8 mouse cellular contexts compared by ENCODE assay signal in genomic region chr1:74031771-74032609, GRCm38 (mm10).
DNase-seq lines count a peak whose midpoint lies in the region; ATAC-seq and TF ChIP-seq lines count a peak whose summit lies in the region.

No protein-coding gene starts in this region.

- no peaks in the 10 kb centered on the region for H3K36me3 ChIP-seq in liver, adult 2 months (ENCODE audit: control insufficient read depth, insufficient read depth, low read length)
- H3K36me3 ChIP-seq in heart, embryonic 14.5 days (ENCODE audit: control insufficient read depth, insufficient read depth, low read length) = no peaks in the 10 kb centered on the region
- H3K36me3 ChIP-seq in myocyte (ENCODE audit: control insufficient read depth, insufficient read depth) = no peaks in the 10 kb centered on the region

- no peaks in the 10 kb centered on the region for H3K9me3 ChIP-seq in heart, embryonic 14.5 days (ENCODE audit: control insufficient read depth, low read length)

- no peak overlapping the region for H3K4me3 ChIP-seq in liver, adult 2 months (ENCODE audit: insufficient read depth, low read depth, low read length)
- no peak overlapping the region for H3K4me3 ChIP-seq in heart, embryonic 14.5 days (ENCODE audit: control insufficient read depth in 1 of 2, insufficient read depth in 1 of 2, low read depth in 1 of 2, low read length in 2 of 2)
- H3K4me3 ChIP-seq in myocyte = no peak overlapping the region

- DNase-seq in liver, adult 2 months (ENCODE audit: extremely low read depth, low read depth, low spot score) = no peak
- DNase-seq in liver = no peak
- DNase-seq in kidney, postnatal 14 days = peak; percentile 61
- no peak for DNase-seq in layer of hippocampus, adult 9-10 months (ENCODE audit: low spot score)
- no peak for DNase-seq in left cerebral cortex, adult 18-20 months (ENCODE audit: low spot score in 2 of 2)

- TF ChIP-seq POLR2A in liver, adult 2 months (IDR thresholded peaks at IDR 0.05; ENCODE audit: extremely low read depth, insufficient read depth, low read length) = no peak
- no peak for TF ChIP-seq POLR2A in myocyte (IDR thresholded peaks at IDR 0.05; ENCODE audit: insufficient read length, low read depth)

- H3K4me2 ChIP-seq in heart, embryonic 14.5 days (ENCODE audit: low read length) = peak overlapping the region; percentile 11
- H3K4me2 ChIP-seq in myocyte (ENCODE audit: low read depth) = peak overlapping the region; percentile 28

- H3K9ac ChIP-seq in liver, adult 2 months (ENCODE audit: low read depth, low read length) = peak overlapping the region; percentile 5; the same call in 1 of the 2 replicates
- peak overlapping the region; percentile 27 for H3K9ac ChIP-seq in heart, embryonic 14.5 days (ENCODE audit: low read length)

- peaks cover 69% of the 10 kb centered on the region for H3K79me2 ChIP-seq in liver, adult 2 months (ENCODE audit: control insufficient read depth, insufficient read depth, low read length)
- peaks cover 66% of the 10 kb centered on the region for H3K79me2 ChIP-seq in myocyte (ENCODE audit: control insufficient read depth, insufficient read depth)

- no peak overlapping the region for H3ac ChIP-seq in myocyte (ENCODE audit: control insufficient read depth, insufficient read length)

- H3K4me1 ChIP-seq in liver, adult 2 months (ENCODE audit: control insufficient read depth, insufficient read depth, low read length) = peaks cover 56% of the 10 kb centered on the region
- peaks cover 86 to 96% of the 10 kb centered on the region in 2 experiments for H3K4me1 ChIP-seq in heart, embryonic 14.5 days (ENCODE audit: control insufficient read depth in 2 of 2, insufficient read depth in 2 of 2, low read length in 2 of 2)

- H3K27ac ChIP-seq in liver, adult 2 months (replicated peaks; ENCODE audit: insufficient read depth, low read depth, low read length) = peak overlapping the region; percentile 64
- H3K27ac ChIP-seq in heart, embryonic 14.5 days (replicated peaks in 1 of 2; ENCODE audit: control insufficient read depth in 1 of 2, insufficient read depth in 1 of 2, low read depth in 2 of 2, low read length in 2 of 2) = peak overlapping the region; percentile 83 to 86

- no peak for ATAC-seq in heart, embryonic 14.5 days (ENCODE audit: insufficient number of reproducible peaks, insufficient read depth, low FRiP score, low read depth)
- ATAC-seq in monocyte, adult 5-6 weeks (replicated peaks; ENCODE audit: insufficient number of reproducible peaks, low FRiP score, low TSS enrichment, poor library complexity, severe bottlenecking) = no peak

- WGBS in liver, adult 2 months = 72% methylated on average over 9 of the region's 9 CpGs
- WGBS in heart, embryonic 14.5 days = 56% methylated on average over 9 of the region's 9 CpGs

- no peaks in the 10 kb centered on the region for H3K27me3 ChIP-seq in liver, adult 2 months (ENCODE audit: control insufficient read depth, insufficient read depth, low read length)
- H3K27me3 ChIP-seq in heart, embryonic 14.5 days (ENCODE audit: control insufficient read depth, insufficient read depth, low read length) = no peaks in the 10 kb centered on the region
- no peaks in the 10 kb centered on the region for H3K27me3 ChIP-seq in myocyte (ENCODE audit: control insufficient read depth, insufficient read depth, insufficient read length)

- TF ChIP-seq CTCF in liver, adult 2 months (IDR thresholded peaks at IDR 0.05; ENCODE audit: low read depth, low read length) = no peak

TF ChIP-seq in myocyte, 11 proteins besides CTCF, POLR2A, EP300 and RAD21:
- TF ChIP-seq TCF12 (IDR thresholded peaks at IDR 0.05; ENCODE audit: insufficient read depth, poor library complexity, severe bottlenecking) = no peak
- no peak for TF ChIP-seq SRF (IDR thresholded peaks at IDR 0.05; ENCODE audit: control insufficient read depth, insufficient read length, low read depth)
- no peak for TF ChIP-seq USF1 (IDR thresholded peaks at IDR 0.05; ENCODE audit: low read depth)
- TF ChIP-seq MYOD1 (IDR thresholded peaks at IDR 0.05; ENCODE audit: control insufficient read depth in 1 of 3, insufficient read length in 2 of 3, low read depth in 2 of 3) = no peak
- no peak for TF ChIP-seq CEBPB (IDR thresholded peaks at IDR 0.05; ENCODE audit: insufficient read depth, poor library complexity, severe bottlenecking)
- no peak for TF ChIP-seq REST (IDR thresholded peaks at IDR 0.05; ENCODE audit: insufficient read depth, insufficient read length)
- no peak for TF ChIP-seq E2F4 (IDR thresholded peaks at IDR 0.05; ENCODE audit: insufficient read depth)
- TF ChIP-seq MAX (IDR thresholded peaks at IDR 0.05; ENCODE audit: low read depth) = no peak
- TF ChIP-seq POLR2AphosphoS2 (IDR thresholded peaks at IDR 0.05; ENCODE audit: insufficient read length, low read depth) = no peak
- TF ChIP-seq MYOG (IDR thresholded peaks at IDR 0.05; ENCODE audit: control insufficient read depth in 1 of 3, insufficient read depth in 1 of 3, insufficient read length in 2 of 3, low read depth in 2 of 3) = no peak
- no peak for TF ChIP-seq TCF3 (IDR thresholded peaks at IDR 0.05; ENCODE audit: insufficient read length, low read depth)
